Mouse (Mus musculus): ENCODE results near the gene Capn15.
A peak's percentile ranks its signal among the peaks of the same experiment; 100 is the strongest.

The Capn15 gene

DNA sequence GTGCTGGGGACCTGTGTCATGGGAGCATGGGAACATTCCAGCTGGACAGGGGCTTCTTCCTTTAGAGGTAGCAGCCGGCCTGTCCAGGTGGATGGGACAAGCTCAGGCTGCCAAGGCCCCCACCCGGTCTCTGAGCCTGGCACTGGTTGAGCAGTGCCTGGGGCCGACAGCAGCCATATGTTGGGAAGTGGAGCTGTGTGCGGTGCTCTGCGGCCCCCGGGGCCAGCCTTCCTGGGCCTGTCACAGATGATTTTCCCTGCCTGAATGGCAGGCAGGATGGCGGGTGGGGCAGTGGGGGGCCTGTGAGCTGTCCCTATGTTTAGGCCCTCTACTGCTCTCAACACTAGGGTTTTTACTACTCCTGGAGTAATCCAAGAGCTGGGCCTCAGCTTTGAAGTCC is 29.4 kb downstream of the Capn15 start:
- DNase-seq (ENCODE audit: low read depth, low spot score), result no peak

DNA sequence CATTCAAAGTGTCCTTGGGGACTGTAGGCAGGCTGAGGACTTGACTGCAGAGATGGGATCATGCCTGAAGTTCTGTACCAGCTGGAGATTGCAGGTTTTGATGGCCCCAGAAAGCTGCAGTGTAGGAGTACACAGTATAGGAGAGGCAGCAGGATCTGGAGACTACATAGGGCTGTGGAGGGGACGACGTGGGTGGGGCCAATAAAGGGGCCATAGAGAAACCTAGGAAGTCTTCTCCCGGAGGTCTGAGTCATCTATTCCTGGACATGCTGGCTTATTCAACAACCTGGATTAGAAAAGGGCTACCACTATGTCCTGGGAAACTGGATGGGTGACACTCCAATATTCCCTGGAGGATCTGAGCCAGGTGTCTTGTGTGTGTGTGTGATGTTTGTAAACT is 29.9 kb downstream of the Capn15 start:
- DNase-seq (ENCODE audit: low read depth, low spot score), result no peak

DNA sequence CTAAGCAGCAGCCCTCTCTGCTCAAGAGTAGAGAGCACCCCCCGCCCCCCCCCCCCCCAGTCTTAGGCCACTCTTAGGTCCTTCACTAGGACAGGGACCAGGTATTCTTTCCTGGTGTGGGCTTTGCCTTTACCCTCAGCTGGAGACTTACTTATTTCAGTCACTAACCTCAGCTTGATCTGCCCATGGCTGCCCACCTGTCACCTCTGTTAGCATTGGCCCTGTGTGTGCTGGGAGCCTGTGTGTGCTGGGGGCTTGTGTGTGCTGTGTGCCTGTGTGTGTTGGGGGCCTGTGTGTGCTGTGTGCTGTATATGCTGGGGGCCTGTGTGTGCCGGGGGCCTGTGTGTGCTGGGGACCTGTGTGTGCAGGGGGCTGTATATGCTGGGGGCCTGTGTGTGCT is 30.9 kb downstream of the Capn15 start:
- DNase-seq (ENCODE audit: low read depth, low spot score), result no peak

DNA sequence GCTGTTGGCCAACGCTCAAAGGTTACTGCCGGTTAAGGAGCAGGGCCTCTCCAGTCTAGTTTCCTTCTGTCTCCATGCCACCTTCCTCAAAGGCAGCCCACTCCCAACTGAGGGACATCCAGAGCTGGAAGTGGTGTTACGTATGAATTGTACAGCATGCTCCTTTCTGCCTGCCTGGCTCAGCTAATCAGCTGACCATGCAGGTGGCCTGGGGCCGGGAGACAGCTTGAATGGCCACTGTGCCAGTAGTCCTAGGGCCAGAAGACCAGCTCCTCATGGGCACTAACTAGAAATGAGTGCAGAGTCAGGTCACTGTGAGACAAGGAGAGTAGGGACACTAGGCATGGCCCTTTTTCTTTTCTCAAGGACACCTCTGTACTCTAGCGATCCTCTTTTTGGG is 32.4 kb downstream of the Capn15 start:
- no peak for DNase-seq (ENCODE audit: low read depth, low spot score)

DNA sequence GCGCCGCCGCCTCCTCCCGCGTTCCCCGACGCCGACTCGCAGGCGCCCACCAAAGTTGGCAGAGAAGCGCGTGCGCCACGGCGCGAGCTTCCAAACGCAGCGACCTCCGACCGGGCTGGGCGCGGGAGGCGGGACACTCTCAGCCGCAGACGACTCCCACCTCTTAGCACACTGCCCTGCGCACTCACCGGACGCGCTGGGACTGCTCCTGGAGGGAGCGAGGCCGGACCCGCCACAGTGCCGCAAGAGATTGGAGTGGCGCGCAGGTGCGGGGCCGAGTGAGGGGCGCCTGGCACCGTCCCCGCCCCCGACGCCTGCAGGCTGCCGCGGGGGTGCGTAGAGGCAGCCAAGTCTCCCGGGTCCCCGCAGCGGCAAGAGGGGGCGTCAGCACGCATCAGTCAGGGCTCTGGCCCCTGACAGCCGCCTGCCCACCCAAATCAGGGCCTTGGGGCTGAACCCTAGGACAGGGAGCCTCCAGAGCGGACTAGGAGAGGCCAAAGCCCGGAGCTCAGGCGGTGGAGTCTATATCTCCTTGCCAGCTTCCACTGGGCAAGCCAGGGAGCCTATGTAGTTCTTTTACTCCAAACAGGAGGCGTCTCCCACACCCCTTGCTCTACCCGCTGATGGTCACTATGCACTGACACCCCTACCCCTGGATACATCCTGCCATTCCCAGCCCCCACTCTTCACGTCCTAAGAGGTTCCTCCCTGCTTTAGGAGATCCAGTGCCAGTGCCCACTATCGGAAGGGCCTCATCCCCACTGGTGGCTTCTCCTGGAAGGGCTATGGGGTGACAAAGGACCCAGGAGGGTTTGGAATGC is 33.6 kb downstream of the Capn15 start, which contains the start of gene A930017K11Rik:
Gene A930017K11Rik (minus strand): TSS at position 763 of the 821 bp plus-strand sequence.
- no peak for DNase-seq (ENCODE audit: low read depth, low spot score)

DNA sequence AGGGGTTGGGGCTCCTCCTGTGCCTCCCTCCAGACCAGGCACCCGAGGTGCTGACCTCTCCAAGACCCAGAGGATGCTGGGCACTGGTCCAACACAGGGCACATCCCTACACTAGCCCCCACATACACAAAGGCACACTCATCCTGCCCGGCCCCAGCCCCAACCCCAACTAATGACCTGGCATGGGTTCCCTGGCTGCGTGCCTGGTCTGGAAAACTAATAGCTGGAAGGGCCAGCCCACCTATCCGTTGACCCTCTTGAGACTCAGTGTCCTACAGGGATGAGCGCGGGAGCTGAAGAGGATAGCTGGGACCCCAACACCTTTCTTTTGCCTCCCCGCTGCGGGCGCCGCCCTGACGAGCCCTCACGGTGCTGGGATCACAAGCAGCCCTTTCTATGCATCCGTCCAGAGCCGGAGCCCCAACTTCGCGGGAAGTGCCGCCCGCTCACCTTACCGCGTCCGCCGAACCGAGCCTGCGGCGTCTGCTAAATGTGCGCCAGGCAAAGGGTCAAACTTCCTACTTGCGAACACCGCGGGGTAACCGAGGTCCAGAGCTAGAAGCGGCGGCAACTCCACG is 34.3 kb downstream of the Capn15 start:
- DNase-seq (ENCODE audit: low read depth, low spot score), result no peak

DNA sequence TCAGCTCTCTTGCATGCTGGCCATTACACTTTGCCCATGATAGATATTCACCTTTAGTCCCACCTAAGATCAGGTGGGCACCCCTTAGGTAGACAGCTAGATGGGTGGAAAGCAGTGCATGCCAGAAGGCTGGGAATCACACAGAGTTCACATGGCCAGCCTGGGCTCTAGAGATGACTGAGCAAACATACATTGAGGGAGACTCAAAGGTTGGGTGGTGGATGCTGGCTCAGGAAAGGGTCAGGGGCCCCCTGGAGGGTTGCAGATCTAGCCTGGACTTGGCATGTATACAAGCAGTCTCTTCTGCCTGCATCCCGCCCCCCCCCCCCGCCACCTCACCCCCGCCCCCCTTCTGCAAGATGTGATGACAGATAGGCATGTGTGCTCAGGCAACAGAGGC is 34.9 kb downstream of the Capn15 start:
- DNase-seq (ENCODE audit: low read depth, low spot score), result no peak

DNA sequence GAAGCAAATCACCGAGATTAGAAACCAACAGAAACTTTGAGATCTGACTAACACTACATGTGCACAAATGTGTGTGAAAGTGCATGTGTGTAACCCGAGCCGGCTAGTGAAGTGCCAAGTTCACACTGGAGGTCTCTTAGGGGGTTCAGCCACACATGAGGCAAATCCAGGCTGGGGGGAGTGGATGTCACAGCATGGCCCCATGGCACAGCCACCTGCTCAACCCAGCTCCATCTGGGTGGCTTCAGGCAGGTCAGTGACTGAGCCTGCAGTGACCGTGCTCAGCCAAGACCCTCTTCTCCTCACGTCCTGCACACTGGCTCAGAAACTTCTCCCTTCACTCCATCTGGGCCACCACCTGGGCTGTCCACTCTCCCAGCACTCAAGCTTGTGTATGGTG is 35.6 kb downstream of the Capn15 start:
- no peak for DNase-seq (ENCODE audit: low read depth, low spot score)

- DNase-seq (ENCODE audit: low read depth, low spot score), result no peak
Measured at GRCm38 (mm10) chr17:25948051-25948450, 37.5 kb downstream of the Capn15 start.

GRCm38 (mm10) chr17:25947576-25947975 is 38.0 kb downstream of the Capn15 start:
- DNase-seq (ENCODE audit: low read depth, low spot score), result no peak

DNA sequence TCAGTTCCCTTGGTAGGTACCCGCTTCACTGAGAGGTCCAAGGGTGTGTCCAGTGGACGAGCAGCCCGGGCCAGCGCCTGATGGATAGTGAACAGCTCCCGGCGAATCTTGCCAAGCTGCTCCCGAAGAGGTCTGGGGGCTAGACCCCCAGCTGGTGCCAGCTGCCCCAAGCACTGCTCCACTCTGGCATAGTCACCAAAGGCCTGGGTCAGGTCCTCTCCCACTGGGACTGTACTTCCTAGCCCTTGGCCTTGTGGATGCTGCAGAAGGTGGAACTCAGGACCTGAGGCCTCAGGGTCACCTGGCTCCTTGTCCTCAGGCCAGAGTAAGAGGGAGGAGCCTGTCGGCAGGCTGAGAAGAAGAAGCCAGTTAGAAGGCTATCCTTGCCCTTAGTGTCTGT is 38.7 kb downstream of the Capn15 start:
- no peak for DNase-seq (ENCODE audit: low read depth, low spot score)

DNA sequence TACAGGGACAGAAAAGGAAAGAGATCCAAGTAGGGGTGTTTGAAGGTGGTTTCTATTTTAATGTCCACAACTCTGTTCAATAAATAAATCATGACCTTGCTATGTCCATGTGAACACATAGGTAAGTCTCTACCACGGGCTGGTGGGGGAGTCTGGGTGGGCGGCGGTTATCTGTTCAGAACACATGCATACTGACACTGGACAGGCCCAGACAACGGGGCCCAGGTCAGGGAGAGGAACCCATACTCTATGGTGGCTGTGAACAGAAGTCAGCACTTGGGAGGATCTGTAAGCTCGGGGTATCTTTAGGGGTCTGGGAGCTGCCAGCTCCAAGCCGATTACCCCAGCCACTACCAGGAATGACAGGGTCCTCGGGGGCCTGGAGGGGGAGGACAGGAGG is 39.2 kb downstream of the Capn15 start:
- DNase-seq (ENCODE audit: low read depth, low spot score), result no peak

DNA sequence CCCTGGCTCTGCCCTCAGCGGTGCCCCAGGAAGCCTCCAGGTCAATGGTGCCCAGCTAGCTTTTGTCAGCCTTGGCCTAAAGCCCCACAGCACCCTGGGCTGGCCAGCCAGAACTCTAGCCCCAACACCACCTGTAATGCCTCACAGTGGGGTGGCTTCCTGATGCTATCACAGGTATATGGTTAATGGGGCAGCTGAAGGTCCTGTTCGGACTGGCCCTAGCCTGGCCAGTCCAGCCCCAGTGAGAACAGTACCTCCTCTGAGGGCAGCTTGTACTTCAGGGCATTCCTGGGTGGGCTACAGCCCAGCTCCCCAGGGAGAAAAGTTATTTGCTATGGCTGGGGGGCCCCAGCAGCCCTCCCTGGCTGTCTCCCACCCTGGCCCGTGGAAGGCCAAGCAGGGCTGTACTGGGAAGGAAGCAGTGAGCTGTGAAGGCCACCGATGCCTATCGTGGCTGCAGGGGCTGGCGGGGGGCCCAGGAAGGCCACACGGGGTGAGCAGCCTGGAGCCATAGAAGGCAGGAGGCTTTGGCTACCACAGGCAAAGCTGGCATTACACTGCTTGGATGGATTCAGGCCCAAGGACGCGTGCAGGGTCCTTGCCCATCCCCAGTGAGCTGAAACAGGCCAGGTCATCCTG is 40.0 kb downstream of the Capn15 start:
- no peak for DNase-seq (ENCODE audit: low read depth, low spot score)

GRCm38 (mm10) chr17:25944366-25945163 is 41.0 kb downstream of the Capn15 start, which contains the start of the genes Pigq and Nhlrc4:
Gene Pigq (minus strand): TSS chr17:25944936.
Gene Nhlrc4 (minus strand): TSS chr17:25944961.
- DNase-seq (ENCODE audit: low read depth, low spot score), result no peak

- DNase-seq (ENCODE audit: low read depth, low spot score), result no peak
Measured at GRCm38 (mm10) chr17:25943769-25944168, 41.8 kb downstream of the Capn15 start.

- DNase-seq (ENCODE audit: low read depth, low spot score), result no peak
Measured at GRCm38 (mm10) chr17:25943221-25943620, 42.4 kb downstream of the Capn15 start.

- no peak for DNase-seq (ENCODE audit: low read depth, low spot score)
Measured at GRCm38 (mm10) chr17:25942597-25943151, 42.9 kb downstream of the Capn15 start.

DNA sequence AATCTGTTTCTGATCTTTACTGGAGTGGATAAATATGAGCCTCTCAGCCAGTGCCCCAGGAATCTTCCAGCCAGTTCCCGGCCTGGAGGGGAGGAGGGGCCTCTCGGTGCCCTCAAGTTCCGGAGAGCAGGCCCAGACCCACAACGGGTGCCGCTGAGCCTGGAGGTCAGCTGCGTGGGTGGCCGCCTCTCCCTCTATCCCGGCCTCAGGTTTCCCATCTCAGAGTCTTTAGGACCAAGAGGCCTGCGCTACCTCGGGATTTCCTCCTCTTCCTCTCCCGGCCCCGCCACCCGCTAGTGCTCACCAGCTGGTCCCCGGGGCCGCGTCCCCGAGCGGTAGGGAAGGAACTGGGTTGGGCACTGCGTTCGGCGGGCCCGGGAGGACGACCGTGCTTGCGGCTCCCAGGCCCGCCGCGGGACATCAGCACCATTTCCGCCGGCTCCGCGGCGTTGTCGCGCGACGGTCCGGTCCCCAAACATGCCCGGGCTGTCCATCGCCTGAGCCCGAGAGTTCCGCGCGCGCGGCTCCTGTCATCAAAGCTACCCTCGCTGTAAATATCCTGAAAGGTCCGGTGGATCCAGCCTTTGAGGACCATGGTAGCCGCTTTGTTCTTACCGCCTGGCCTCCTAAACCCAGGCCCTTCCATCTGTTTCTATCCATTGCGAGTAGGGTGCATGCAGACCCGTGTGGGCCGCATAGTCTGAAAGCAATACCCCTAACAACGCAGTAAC is 43.9 kb downstream of the Capn15 start:
- DNase-seq (ENCODE audit: low read depth, low spot score), result peak; percentile 84

GRCm38 (mm10) chr17:25934526-25934925 is 51.1 kb downstream of the Capn15 start:
- no peak for DNase-seq (ENCODE audit: low read depth, low spot score)

DNA sequence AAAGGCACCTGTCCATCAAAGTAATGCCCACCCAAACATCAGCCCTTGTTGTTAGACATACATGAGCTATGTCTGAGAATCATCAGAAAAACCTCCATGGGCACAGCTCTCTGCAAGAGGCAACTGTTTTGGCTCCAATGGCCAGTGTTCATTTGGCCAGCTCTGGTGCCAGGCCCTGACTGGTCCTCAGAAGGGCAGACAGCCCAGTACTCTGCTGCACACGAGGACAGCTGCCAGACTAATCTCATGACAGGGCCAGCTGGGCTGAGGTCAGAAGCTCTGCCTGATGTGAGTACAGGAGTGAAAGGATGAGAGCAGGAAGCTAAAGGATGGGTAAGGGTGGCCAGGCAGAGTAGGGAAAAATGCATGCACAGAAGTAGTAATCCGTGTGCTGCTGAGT is 60.2 kb downstream of the Capn15 start:
- no peak for DNase-seq (ENCODE audit: low read depth, low spot score)

DNA sequence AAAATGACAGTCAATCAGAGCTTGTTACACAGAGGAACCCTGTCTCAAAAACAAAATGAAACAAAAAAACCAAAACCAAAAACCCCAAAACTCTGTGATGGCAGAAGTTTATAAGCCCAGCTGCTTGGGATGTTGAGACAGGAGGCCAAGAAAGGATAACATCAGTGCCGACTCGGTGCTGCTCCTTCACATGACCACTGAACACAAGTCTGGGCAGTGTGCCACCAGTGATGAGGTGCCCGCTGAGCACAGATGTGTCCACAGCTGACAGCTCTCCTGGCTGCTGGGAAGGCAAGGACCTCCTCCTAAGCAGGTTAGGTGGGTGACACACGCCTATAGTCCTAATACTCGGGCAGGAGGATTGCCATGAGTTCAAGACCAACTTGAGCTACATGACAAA is 63.5 kb downstream of the Capn15 start:
- no peak for DNase-seq (ENCODE audit: low read depth, low spot score)
